Mouse (Mus musculus) mouse trophoblast stem cell (cell line): ENCODE results near the gene Mst1.

Source experiments
- in situ Hi-C, 2 experiments: fragments of 300-500 bp; cut with MseI, MboI; formaldehyde crosslinking; loops; 2 replicates in 1 of 2; 3 replicates in 1 of 2; pipeline ENCODE4 v1.15.1; 2025

The Mst1 gene

GRCm38 (mm10) chr9:108080168-108080567 lies at the start of gene Mst1:
Gene Mst1 (plus strand): TSS chr9:108080436.
- in situ Hi-C loops = no loop called here

DNA sequence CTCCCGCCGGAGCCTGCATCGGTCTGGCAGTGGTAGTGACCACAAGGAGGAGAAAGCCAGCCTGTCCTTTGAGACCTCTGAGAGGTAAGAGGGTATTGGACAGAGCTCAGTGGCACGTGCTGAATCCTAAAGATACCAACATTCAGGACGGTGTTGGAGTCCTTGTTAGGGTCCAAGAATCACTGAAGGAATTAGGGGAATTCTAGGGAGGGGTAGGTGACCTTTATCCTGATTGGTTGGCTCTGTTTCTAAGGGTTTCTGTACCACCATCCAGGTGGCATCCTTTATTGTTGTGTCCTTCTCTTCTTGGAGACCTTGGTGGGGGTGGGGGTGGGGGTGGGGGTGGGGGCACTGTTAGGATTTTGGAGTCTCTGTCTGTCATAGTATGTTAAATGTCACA lies 48.1 kb upstream of the Mst1 start:
- in situ Hi-C loops = no loop called here

- in situ Hi-C loops = no loop called here
These were observed 44.7 kb upstream of the Mst1 start for GRCm38 (mm10) chr9:108035331-108036156.

GRCm38 (mm10) chr9:108044751-108045492 lies 35.3 kb upstream of the Mst1 start:
- in situ Hi-C loops = no loop called here

DNA sequence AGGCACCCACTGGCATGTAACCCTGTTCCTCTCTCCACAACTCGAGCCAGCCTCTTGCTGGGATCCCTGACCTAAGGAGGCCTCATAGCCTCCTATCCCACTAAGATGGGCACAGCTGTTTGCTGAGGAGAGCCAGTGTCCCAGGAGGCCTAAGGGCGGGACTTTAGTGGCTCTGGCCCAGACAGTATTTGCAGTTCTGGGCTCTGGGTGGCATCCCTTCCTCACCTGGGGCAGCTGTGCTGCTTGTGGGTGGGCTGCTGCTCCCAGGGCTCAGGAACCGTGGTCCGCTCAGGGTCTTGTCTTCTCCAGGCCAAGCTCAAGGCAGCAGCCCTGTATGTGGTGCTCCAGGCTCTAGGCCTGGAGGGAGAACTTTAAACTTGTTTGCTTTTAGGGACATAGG lies 33.7 kb upstream of the Mst1 start:
- in situ Hi-C loops = no loop called here

GRCm38 (mm10) chr9:108047601-108048565 lies 32.4 kb upstream of the Mst1 start:
- in situ Hi-C loops = no loop called here

DNA sequence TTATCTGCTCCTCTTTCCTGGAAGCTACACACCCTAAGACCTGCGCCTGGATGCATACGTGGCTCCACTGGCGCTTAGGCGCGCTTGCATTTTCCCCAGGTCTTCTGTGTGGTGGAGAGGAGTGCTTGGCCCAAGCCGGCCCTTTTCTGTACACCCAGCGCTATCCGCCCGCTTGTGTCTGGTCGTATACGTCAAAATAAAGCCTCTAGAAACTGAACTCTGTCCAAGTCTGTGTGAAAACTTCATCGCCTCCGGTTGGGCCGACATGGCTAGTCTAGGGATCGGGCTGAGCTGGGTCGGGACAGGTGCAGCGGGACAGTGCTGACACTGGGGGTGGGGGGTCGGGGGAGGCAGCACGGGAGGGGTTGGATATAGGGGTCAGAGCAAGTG lies 31.7 kb upstream of the Mst1 start:
- in situ Hi-C loops = no loop called here

GRCm38 (mm10) chr9:108049016-108049455 lies 31.2 kb upstream of the Mst1 start, which contains the start of gene Gmppb:
Gene Gmppb (plus strand): TSS chr9:108049242.
- in situ Hi-C loops = no loop called here

- in situ Hi-C loops = no loop called here
These were observed 30.5 kb upstream of the Mst1 start for GRCm38 (mm10) chr9:108049561-108050251.

GRCm38 (mm10) chr9:108051184-108051930 lies 28.9 kb upstream of the Mst1 start:
- in situ Hi-C loops = no loop called here

DNA sequence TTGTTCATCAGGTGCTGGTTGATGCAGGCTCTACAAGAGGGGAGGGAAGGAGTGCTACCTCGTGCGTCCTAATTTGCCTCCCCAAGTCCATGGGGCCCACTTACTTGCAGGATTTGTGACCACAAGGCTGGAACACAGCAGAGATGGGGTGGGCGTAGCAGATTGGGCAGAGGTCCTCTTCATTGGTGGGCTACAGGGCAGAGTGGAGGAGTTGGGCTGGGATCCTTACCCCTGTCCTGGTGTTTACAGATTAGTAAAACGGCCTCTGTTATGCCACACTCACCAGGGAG lies 28.4 kb upstream of the Mst1 start:
- in situ Hi-C loops = no loop called here

DNA sequence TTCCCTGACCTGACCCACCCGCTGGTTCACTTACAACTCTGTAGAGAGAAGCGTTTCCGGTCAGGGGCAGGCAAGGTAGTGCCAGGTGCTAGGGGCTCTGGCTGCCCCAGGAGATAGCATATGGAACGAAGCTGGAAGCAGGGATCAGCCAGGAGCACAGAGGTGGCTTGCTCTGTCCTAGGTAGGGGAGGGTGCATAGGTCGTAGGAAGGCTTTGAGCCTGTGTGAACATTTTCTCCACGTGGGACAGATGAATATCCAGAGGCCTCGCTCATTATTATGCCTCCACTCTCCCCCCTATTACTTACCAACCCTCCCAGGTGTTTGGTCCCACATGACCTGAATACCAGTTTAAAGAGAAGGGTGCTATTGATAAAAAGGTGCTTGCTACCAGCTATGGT lies 27.8 kb upstream of the Mst1 start:
- in situ Hi-C loops = no loop called here

DNA sequence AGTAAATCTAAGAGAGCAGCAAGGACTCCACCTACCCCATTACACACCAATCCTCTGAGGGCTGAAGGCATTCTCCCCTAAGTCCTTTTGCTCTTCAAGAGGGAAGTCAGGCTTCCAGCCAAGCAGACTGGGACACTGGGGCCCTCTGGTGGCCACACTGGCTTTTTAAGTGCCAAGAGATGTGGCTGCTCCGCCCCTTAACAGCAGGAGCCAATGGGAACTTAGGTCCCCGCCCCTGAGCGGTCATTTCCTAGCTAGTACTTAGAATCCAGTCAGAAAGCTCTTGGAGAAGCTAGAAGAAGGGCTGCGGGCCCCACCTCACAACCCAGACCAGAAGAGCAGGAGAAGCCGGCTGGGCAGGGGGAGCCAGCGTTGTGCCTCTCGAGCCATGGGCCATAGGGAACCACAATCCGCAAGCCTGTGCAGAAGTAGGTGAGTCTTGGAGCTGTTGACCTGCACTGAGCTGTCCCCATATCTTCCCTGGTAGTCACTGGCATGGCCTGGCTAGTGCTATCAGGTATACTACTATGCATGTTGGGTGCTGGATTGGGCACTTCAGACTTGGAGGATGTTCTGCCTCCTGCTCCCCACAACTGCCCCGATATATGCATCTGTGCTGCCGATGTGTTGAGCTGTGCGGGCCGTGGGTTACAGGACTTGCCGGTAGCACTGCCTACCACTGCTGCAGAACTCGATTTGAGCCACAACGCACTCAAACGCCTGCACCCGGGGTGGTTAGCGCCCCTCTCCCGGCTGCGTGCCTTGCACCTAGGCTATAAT lies 27.2 kb upstream of the Mst1 start, which contains the start of gene Amigo3:
Gene Amigo3, plus strand, starts transcription at position 275 of the 780 bp plus-strand sequence.
- in situ Hi-C loops = no loop called here

GRCm38 (mm10) chr9:108053665-108054225 lies 26.5 kb upstream of the Mst1 start:
- in situ Hi-C loops = no loop called here

- in situ Hi-C loops = no loop called here
These were observed 25.8 kb upstream of the Mst1 start for GRCm38 (mm10) chr9:108054331-108055040.

DNA sequence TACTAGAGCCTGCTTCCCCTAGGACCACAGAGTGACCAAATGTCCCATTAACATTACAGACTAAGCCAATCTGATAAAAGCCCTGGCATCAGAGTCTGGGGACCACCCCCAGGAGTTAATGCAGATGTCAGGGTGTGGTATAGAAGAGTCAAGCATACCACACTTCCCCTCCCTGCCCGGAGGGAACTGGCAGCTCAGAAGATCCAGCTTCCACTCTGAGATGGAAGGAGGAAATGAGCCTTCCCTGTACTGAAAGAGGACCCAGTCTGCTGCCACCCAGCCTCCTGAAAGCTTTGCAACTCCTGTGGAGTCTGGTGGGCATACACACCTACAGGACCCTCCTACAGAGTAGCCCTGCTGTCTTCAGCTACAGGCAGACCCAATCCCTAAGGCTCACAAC lies 25.2 kb upstream of the Mst1 start:
- in situ Hi-C loops = no loop called here

GRCm38 (mm10) chr9:108055661-108056237 lies 24.5 kb upstream of the Mst1 start:
- in situ Hi-C loops = no loop called here
